Mouse (Mus musculus) B cell, adult 2 months (primary cell): ENCODE measurements around the gene Cdh3.
"Not testable (repeated sequence)": the region's sequence is repeated elsewhere in the genome, so short reads cannot be mapped to it uniquely, and the experiment has no call there.

Experiments used
- DNase-seq, 2 experiments: peaks; one replicate each; pipeline ENCODE4 v3.0.0; 2022

Gene Cdh3

GRCm38 (mm10) chr8:106572175-106572574 is 61.5 kb downstream of the Cdh3 start:
- not testable (repeated sequence) for DNase-seq

GRCm38 (mm10) chr8:106573168-106573567 is 62.5 kb downstream of the Cdh3 start, which contains the start of gene Gm10073:
Gm10073 (minus strand) TSS chr8:106573461.
- not testable (repeated sequence) for DNase-seq

DNA sequence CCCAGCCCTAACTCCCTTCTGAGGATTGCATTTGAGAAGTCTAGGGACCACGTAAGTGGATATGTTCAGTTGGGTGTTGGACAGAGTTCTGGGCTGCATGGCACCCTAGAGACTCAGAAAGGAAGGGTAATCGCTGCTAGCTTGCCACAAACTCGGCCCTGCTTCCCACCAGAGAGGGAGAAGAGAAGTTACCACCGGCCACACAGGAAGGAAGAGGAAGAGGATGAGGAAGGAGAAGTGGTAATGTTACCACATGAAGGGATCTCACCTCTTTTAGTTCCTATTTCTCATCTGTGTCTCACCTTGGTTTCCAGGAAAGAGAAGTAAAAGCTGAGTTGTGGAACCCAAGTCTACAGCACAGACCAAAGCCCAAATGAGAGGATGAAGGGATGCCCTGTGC is 63.6 kb downstream of the Cdh3 start:
- DNase-seq, result no peak

- no peak for DNase-seq
These were observed 66.3 kb downstream of the Cdh3 start for GRCm38 (mm10) chr8:106576849-106577555.

DNA sequence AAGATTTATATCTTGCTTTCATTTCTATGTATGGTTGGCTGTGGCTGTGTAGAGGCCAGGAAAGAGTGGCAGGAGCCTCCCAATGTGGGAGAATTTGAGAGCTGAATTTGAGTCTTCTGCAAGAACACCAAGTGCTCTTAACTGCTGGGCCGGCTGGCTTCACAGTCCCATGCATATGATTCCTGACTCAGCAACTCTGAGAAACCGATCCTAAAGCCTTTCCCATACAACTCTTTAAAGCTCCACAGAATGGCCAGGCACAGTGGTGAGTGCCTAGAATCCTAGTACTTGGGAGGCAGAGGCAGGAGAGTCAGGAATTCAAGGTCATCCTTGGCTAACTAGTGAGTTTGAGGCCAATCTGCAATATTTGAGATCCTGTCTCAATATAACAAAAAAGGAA is 68.8 kb downstream of the Cdh3 start:
- no peak for DNase-seq

- DNase-seq, result no peak
These were observed 70.8 kb downstream of the Cdh3 start for GRCm38 (mm10) chr8:106581344-106582088.

GRCm38 (mm10) chr8:106584942-106585670 is 74.4 kb downstream of the Cdh3 start:
- DNase-seq, result no peak

GRCm38 (mm10) chr8:106585671-106586037 is 75.0 kb downstream of the Cdh3 start:
- no peak for DNase-seq

DNA sequence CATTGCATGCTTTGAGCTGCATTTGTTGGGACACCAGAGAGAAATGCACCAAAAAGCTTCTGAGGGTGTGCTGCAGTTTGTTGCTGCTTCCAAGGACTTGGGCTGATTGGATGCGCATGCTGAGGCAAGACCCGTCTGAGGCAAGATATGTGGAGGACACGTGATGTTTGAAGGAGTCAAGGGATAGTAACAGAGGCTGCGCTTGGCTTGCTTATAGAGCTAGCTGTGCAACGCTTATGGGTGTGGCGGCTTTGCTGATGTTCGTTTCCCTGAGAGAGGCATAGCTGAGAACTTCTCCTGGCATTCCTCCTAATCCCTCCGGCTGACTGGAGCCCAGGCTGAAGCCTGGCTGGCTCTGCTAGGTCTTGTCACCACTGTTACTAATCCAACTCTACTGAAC is 76.2 kb downstream of the Cdh3 start:
- DNase-seq, result no peak

DNA sequence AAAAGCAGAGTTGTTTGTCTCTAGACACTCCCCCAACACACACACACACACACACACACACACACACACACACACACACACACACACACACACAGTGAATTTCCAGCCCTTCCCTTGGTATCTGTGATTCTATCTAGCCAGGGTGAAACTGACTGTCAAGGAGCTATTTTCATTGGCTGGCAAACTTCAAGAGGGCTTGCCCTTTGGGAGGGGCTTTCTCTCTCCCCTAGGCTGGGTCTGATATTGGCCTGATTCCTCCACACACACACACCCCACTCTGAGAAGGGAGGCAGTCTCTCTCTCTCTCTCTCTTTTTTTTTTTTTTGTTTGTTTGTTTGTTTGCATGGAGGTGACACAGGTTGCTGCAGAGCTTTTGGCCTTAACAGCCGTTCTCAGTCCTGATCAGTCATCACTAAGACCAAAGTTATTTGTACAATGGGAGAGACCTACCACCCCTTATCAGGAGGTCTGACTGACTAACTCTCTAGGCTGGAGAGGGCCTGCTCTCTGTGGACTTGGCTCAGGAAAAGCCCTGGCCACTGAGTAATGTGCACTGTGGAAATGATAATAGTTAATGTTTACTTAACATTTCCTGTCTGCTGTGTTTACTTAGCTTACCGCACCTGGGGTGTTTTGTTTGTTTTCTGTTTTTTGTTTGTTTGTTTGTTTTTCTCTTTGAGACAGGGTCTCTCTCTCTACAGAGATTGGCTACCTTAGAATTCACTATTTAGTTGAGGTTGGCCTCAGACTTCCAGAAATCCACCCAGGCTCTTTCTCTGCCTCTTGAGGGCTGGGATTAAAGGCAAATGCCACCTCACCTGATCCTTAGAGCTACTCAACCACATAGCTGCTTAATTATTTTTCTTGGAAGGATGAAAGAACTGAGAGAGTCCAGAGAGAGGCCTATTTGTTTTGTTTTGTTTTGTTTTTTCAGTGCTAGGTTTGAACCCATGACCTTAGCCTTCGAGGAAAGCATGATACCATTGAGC is 78.0 kb downstream of the Cdh3 start:
- DNase-seq, result no peak

DNA sequence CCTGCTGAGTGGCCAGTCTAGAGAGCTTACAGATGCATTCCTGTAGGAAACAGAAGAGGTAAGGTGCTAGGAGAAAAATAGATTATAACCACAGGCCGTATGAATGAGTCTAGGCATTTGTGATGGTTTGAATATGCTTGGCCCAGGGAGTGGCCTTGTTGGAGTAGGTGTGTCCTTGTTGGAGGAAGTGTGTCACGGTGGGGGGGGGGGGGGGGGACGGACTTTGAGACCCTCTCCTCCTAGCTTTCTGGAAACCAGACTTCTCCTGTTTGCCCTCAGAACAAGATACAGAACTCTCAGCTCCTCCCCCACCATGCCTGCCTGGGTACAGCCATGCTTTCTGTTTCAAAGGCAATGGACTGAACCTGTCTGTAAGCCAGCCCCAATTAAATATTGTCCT is 81.8 kb downstream of the Cdh3 start:
- DNase-seq, result no peak

GRCm38 (mm10) chr8:106595623-106596022 is 84.9 kb downstream of the Cdh3 start:
- not testable (repeated sequence) for DNase-seq

DNA sequence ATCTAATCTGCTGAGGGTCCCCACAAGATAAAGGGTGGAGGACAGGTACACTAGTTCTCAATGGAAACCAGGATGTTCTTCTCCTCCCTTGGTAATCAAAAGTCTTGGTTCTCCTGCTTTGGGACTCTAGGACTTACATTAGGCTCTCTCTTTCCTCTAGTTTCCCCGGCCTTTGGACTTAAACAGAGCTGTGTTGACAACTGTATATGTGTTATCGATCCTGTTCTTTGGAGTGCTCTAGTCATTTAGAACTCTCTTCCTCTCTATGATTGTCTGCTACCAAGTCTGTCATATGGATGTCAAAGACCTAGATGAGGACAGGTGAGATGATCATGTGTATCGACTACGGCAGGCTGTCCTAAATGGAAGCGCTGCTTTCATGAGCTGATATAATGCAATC is 86.4 kb downstream of the Cdh3 start:
- no peak for DNase-seq

DNA sequence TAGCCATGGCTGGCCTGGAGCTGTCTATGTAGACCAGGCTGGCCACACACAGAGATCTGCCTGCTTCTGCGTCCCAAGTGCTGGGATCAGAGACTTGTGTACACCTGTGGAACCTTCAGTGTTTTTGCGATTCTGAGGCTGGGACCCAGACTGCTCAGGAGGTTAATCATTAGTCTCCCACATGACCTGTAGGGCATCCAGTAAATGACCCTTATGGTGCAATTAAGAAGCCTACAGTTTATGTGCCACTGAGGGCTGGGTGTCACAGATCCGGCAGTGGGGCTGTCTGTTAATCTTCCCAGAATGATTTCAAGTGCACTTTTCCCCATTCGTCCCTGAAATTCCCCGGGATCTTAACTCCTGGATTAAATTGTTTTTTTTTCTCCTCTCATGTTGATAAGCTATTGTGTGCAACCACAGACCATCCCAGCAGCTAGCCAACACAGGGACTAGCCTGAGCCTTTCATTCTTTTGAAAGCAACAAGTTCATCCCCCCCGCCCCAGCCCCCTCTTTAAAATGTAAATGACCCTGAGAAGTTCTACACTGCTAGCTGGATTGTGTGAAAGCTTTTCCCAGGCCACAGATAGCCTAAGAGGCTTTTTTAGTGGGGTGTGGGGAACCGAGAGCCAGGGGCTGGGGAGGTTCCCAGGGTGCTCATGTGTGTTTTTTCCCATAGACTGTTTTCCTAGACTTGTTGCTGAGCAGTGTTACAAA is 88.7 kb downstream of the Cdh3 start:
- DNase-seq, result no peak

GRCm38 (mm10) chr8:106603131-106603819 is 92.6 kb downstream of the Cdh3 start, which contains the start of gene Cdh1:
Cdh1 (plus strand) TSS chr8:106603351.
- peak; percentile 15 to 20 for DNase-seq

DNA sequence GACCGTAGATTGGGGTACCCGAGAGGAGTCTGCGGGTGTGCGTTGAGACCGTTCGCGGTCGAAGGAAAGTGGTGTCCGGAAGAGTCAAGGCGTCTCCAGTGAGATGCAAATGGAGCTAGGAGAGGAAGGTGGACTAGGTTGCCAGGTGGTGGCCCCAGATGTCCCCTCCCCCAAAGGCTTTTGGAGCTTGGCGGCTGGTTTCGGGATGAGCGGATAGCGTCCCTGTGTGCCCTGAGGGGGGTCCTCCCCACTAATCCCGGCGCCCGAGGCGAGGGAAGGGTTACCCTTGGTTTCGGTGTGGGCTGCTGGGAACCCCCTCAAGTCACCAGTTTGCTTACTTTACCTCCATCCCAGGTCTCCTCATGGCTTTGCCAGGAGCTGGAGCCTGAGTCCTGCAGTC is 93.2 kb downstream of the Cdh3 start:
- no peak for DNase-seq

DNA sequence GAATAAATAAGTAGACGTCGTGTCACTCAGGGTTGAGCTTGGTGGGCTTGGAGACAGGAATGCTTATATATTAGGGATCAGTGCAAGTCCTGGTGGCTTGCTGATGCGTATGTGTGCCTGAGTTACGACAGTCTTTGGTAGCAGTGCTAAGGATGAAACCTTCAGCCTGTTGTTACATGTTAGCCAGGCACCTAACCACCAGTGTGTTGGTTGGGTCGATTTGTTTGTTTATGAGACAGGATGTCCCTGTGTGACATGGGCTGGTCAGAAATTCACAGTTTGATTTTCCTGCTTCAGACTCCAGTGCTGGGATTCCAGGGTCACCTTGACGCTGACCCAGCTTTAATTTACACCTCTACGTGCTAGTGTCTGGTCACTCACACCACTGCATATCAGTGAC is 95.0 kb downstream of the Cdh3 start:
- no peak for DNase-seq

DNA sequence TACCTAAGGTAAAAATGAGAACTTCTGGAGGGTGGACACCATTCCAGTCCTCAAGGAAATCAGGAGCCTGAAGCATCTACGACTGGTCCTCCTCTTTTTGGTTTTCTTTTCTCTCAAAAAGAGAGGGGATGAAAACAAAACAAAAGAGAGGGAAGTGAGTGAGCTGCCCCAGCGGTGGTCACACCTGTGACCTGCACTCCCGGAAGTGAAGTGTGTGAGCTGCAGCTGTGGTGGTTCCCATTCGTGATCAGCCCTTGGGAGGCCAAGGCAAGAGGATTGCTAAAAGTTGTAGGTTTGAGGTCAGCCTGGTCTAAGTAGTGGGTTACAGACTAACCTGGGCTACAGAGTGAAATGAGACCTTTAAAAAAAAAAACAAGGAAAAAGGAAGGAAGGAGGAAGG is 95.4 kb downstream of the Cdh3 start:
- no peak for DNase-seq

DNA sequence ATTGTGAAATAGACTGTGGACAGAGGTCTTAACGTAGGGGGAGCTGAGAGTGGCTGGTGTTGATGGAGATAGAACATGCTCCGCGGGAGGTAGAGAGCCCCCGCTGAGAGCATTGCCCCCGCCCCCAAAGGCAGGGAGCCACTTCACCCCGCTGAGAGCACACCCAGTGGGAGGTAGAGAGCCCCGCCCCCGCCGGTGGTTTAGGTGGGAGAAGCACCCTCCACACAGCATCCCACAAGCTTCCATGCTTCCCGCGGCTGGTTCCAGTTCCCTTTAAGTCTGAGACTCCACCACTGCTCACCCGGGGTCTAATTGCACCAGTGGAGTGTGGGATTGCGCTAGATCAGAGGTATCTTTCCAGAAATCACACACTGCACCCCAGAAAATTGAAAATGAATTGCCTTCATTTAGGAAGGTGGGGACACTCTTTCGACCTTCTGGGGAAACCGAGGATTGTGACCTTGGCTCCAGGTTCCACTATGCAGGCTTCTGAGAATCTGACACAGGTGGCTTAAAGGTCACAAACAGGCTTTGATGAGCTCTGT is 96.0 kb downstream of the Cdh3 start:
- no peak for DNase-seq
